Mouse (Mus musculus) hindbrain, embryonic 12.5 days (tissue): ENCODE results near the gene Afap1. TPM values are rescaled to one million over a fixed set of nuclear protein-coding genes. Genes with fewer than 3 reads are reported as not detected.
A peak's percentile ranks its signal among the peaks of the same experiment; 100 is the strongest.

Experiments used
- ATAC-seq: fragments of 200-750 bp; cut with Nextera tagmentation; 2 replicates; pipeline ENCODE4 v1.8.0; 2017; ENCODE audit warnings: moderate TSS enrichment; ENCODE audit not compliant: low FRiP score
- H3K27ac ChIP-seq: fragments of 300-500 bp; sonication (generic); 2 replicates; pipeline ENCODE4 v1.5.1; 2016; ENCODE audit warnings: mild to moderate bottlenecking
- H3K27me3 ChIP-seq: fragments of 300-500 bp; sonication (generic); 2 replicates; pipeline ENCODE4 v1.6.1; 2016; ENCODE audit warnings: mild to moderate bottlenecking
- H3K36me3 ChIP-seq: fragments of 300-500 bp; sonication (generic); 2 replicates; pipeline ENCODE4 v1.6.1; 2016; ENCODE audit warnings: mild to moderate bottlenecking
- H3K4me1 ChIP-seq: fragments of 300-500 bp; sonication (generic); 2 replicates; pipeline ENCODE4 v1.6.1; 2016
- H3K4me2 ChIP-seq: fragments of 300-500 bp; sonication (generic); replicated peaks from 2 replicates; pipeline ENCODE4 v1.6.1; 2016; ENCODE audit warnings: mild to moderate bottlenecking
- H3K4me3 ChIP-seq: fragments of 300-500 bp; sonication (generic); 2 replicates; pipeline ENCODE4 v1.5.1; 2016; ENCODE audit warnings: mild to moderate bottlenecking
- H3K9ac ChIP-seq: fragments of 300-500 bp; sonication (generic); 2 replicates; pipeline ENCODE4 v1.6.1; 2016; ENCODE audit warnings: mild to moderate bottlenecking, moderate library complexity
- H3K9me3 ChIP-seq: fragments of 300-500 bp; sonication (generic); replicated peaks from 2 replicates; pipeline ENCODE4 v1.6.1; 2016; ENCODE audit warnings: mild to moderate bottlenecking
- WGBS: fragments of 180-500 bp; shearing (Covaris S2); methylation state at CpG from one replicate; pipeline ENCODE4 v1.1.7; 2016; 5-methylcytosine and 5-hydroxymethylcytosine counted together
- polyA plus RNA-seq: library from polyadenylated mRNA; unstranded; fragments of >200 nt; fragmentation: Nextera tagmentation; extraction: Ambion mirVana; gene quantifications from 2 replicates; pipeline ENCODE4 v1.2.1, GENCODE M21; 2016

Gene Afap1
- polyA plus RNA-seq, result 80.4 and 98.4 TPM in 2 replicates

- H3K27me3 ChIP-seq, result peaks cover 3% of the 10 kb centered on the region; the same call in 1 of the 2 replicates
- ATAC-seq, result peak; percentile 94
- no peaks in the 10 kb centered on the region for H3K9me3 ChIP-seq
- H3K4me2 ChIP-seq, result peak within 1 kb of the TSS; percentile 90
- 0% methylated on average over 49 of the region's 49 CpGs for WGBS
- H3K4me1 ChIP-seq, result peaks cover 37% of the 10 kb centered on the region
- peak within 1 kb of the TSS; percentile 93 for H3K4me3 ChIP-seq
- H3K9ac ChIP-seq, result peak within 1 kb of the TSS; percentile 98
- peak within 1 kb of the TSS; percentile 89 for H3K27ac ChIP-seq
- H3K36me3 ChIP-seq, result no peaks in the 10 kb centered on the region
Measured at GRCm38 (mm10) chr5:35893093-35893804, at the start of gene Afap1. Gene Afap1 (plus strand): TSS chr5:35893319.

GRCm38 (mm10) chr5:35851485-35851884, 41.6 kb upstream of the Afap1 start:
- Histone ChIP-seq H3K4me2 (no peak overlapping the region), H3K27me3 (no peaks in the 10 kb centered on the region), H3K9me3 (no peaks in the 10 kb centered on the region), H3K4me1 (peaks cover 12% of the 10 kb centered on the region; the same call in 1 of the 2 replicates), H3K9ac (no peak overlapping the region), H3K36me3 (no peaks in the 10 kb centered on the region), H3K4me3 (no peak overlapping the region), H3K27ac (no peak overlapping the region)
- WGBS, result 51% methylated on average over 5 of the region's 5 CpGs
- no peak for ATAC-seq

- no peak for ATAC-seq
Measured at GRCm38 (mm10) chr5:35853463-35853862, 39.7 kb upstream of the Afap1 start.

GRCm38 (mm10) chr5:35856245-35856644, 36.9 kb upstream of the Afap1 start:
- H3K9me3 ChIP-seq, result no peaks in the 10 kb centered on the region
- no peak overlapping the region for H3K9ac ChIP-seq
- H3K4me3 ChIP-seq, result no peak overlapping the region
- no peaks in the 10 kb centered on the region for H3K27me3 ChIP-seq
- WGBS, result 48% methylated on average over 3 of the region's 3 CpGs
- ATAC-seq, result 0 out of 2 replicates have a peak, but pooled peaks have one; percentile 26
- no peak overlapping the region for H3K4me2 ChIP-seq
- H3K27ac ChIP-seq, result no peak overlapping the region
- no peaks in the 10 kb centered on the region for H3K36me3 ChIP-seq
- H3K4me1 ChIP-seq, result peaks cover 5% of the 10 kb centered on the region

More at GRCm38 (mm10) chr5:35853463-35853862, 39.7 kb upstream of the Afap1 start:
- peaks cover 12% of the 10 kb centered on the region for H3K4me1 ChIP-seq
- no peak overlapping the region for H3K9ac ChIP-seq
- no peak overlapping the region for H3K4me3 ChIP-seq
- WGBS, result 87% methylated on average over 4 of the region's 4 CpGs
- no peak overlapping the region for H3K4me2 ChIP-seq
- H3K36me3 ChIP-seq, result no peaks in the 10 kb centered on the region
- no peaks in the 10 kb centered on the region for H3K27me3 ChIP-seq
- H3K9me3 ChIP-seq, result no peaks in the 10 kb centered on the region
- no peak overlapping the region for H3K27ac ChIP-seq

- Histone ChIP-seq H3K27ac (no peak overlapping the region), H3K4me3 (no peak overlapping the region), H3K9me3 (no peaks in the 10 kb centered on the region), H3K27me3 (no peaks in the 10 kb centered on the region), H3K36me3 (no peaks in the 10 kb centered on the region), H3K9ac (no peak overlapping the region), H3K4me1 (no peaks in the 10 kb centered on the region; the same call in 1 of the 2 replicates), H3K4me2 (no peak overlapping the region)
- ATAC-seq, result 0 out of 2 replicates have a peak, but pooled peaks have one; percentile 27
- WGBS, result 20% methylated on average over 6 of the region's 6 CpGs
Measured at GRCm38 (mm10) chr5:35858069-35858468, 35.0 kb upstream of the Afap1 start.

- Histone ChIP-seq H3K4me2 (no peak overlapping the region), H3K4me3 (no peak overlapping the region), H3K27me3 (no peaks in the 10 kb centered on the region), H3K9ac (no peak overlapping the region), H3K36me3 (no peaks in the 10 kb centered on the region), H3K9me3 (no peaks in the 10 kb centered on the region), H3K4me1 (no peaks in the 10 kb centered on the region; the same call in 1 of the 2 replicates), H3K27ac (no peak overlapping the region)
- 80% methylated on average over 2 of the region's 2 CpGs for WGBS
- no peak for ATAC-seq
Measured at GRCm38 (mm10) chr5:35861456-35861855, 31.7 kb upstream of the Afap1 start.

GRCm38 (mm10) chr5:35869973-35870372, 23.1 kb upstream of the Afap1 start:
- ATAC-seq, result no peak
- Histone ChIP-seq H3K9me3 (no peaks in the 10 kb centered on the region), H3K4me1 (peaks cover 10% of the 10 kb centered on the region; the same call in 1 of the 2 replicates), H3K4me3 (no peak overlapping the region), H3K4me2 (no peak overlapping the region), H3K36me3 (no peaks in the 10 kb centered on the region), H3K27ac (no peak overlapping the region), H3K27me3 (no peaks in the 10 kb centered on the region), H3K9ac (no peak overlapping the region)
- WGBS, result 84% methylated on average over 4 of the region's 4 CpGs

GRCm38 (mm10) chr5:35870408-35871012, 22.6 kb upstream of the Afap1 start:
- peak; percentile 65; the same call in 1 of the 2 replicates for ATAC-seq
- no peaks in the 10 kb centered on the region for H3K36me3 ChIP-seq
- no peak overlapping the region for H3K27ac ChIP-seq
- 63% methylated on average over 8 of the region's 8 CpGs for WGBS
- no peaks in the 10 kb centered on the region for H3K27me3 ChIP-seq
- H3K4me2 ChIP-seq, result no peak overlapping the region
- no peaks in the 10 kb centered on the region for H3K9me3 ChIP-seq
- H3K4me3 ChIP-seq, result no peak overlapping the region
- H3K9ac ChIP-seq, result no peak overlapping the region
- H3K4me1 ChIP-seq, result peaks cover 10% of the 10 kb centered on the region; the same call in 1 of the 2 replicates

- Histone ChIP-seq H3K27ac (no peak overlapping the region), H3K27me3 (no peaks in the 10 kb centered on the region), H3K4me3 (no peak overlapping the region), H3K36me3 (no peaks in the 10 kb centered on the region), H3K4me1 (peaks cover 10% of the 10 kb centered on the region; the same call in 1 of the 2 replicates), H3K9me3 (no peaks in the 10 kb centered on the region), H3K9ac (no peak overlapping the region), H3K4me2 (no peak overlapping the region)
- 30% methylated on average over 4 of the region's 4 CpGs for WGBS
- ATAC-seq, result no peak
Measured at GRCm38 (mm10) chr5:35873382-35873781, 19.7 kb upstream of the Afap1 start.

- H3K4me2 ChIP-seq, result no peak overlapping the region
- no peak overlapping the region for H3K27ac ChIP-seq
- H3K27me3 ChIP-seq, result no peaks in the 10 kb centered on the region
- no peak overlapping the region for H3K4me3 ChIP-seq
- no peaks in the 10 kb centered on the region for H3K9me3 ChIP-seq
- H3K9ac ChIP-seq, result no peak overlapping the region
- H3K36me3 ChIP-seq, result no peaks in the 10 kb centered on the region
- WGBS, result 92% methylated on average over 5 of the region's 5 CpGs
- ATAC-seq, result no peak
- H3K4me1 ChIP-seq, result peaks cover 10% of the 10 kb centered on the region; the same call in 1 of the 2 replicates
Measured at GRCm38 (mm10) chr5:35876236-35876635, 16.9 kb upstream of the Afap1 start.

- 77% methylated on average over 8 of the region's 8 CpGs for WGBS
Measured at GRCm38 (mm10) chr5:35879199-35879598, 13.9 kb upstream of the Afap1 start.

GRCm38 (mm10) chr5:35882391-35882790, 10.7 kb upstream of the Afap1 start:
- Histone ChIP-seq H3K9me3 (no peaks in the 10 kb centered on the region), H3K27ac (no peak overlapping the region), H3K4me3 (no peak overlapping the region), H3K27me3 (no peaks in the 10 kb centered on the region), H3K9ac (no peak overlapping the region), H3K36me3 (no peaks in the 10 kb centered on the region), H3K4me1 (peaks cover 5% of the 10 kb centered on the region; the same call in 1 of the 2 replicates), H3K4me2 (no peak overlapping the region)
- no peak for ATAC-seq
- WGBS, result 48% methylated on average over 9 of the region's 9 CpGs

More at GRCm38 (mm10) chr5:35879199-35879598, 13.9 kb upstream of the Afap1 start:
- H3K4me3 ChIP-seq, result no peak overlapping the region
- no peak overlapping the region for H3K9ac ChIP-seq
- H3K4me1 ChIP-seq, result peaks cover 2% of the 10 kb centered on the region; the same call in 1 of the 2 replicates
- no peak overlapping the region for H3K4me2 ChIP-seq
- no peak overlapping the region for H3K27ac ChIP-seq
- no peaks in the 10 kb centered on the region for H3K27me3 ChIP-seq
- no peaks in the 10 kb centered on the region for H3K36me3 ChIP-seq
- no peaks in the 10 kb centered on the region for H3K9me3 ChIP-seq
- no peak for ATAC-seq
